Mouse (Mus musculus) CH12.LX (cell line): ENCODE measurements around the gene Wnt3a. TPM values are rescaled to one million over a fixed set of nuclear protein-coding genes. Genes with fewer than 3 reads are reported as not detected.

Experiments
- DNase-seq: peaks from one replicate; pipeline ENCODE4 v3.0.0-alpha.2; 2013; ENCODE audit errors: extremely low read depth
- H3K27ac ChIP-seq: 2 replicates; pipeline ENCODE4 v1.5.1; 2012; ENCODE audit warnings: low read depth, mild to moderate bottlenecking, control low read depth, moderate library complexity; ENCODE audit not compliant: insufficient read depth
- H3K27me3 ChIP-seq: replicated peaks from 2 replicates; pipeline ENCODE3; 2012; ENCODE audit warnings: inconsistent platforms
- H3K36me3 ChIP-seq, 2 experiments: replicated peaks in 1 of 2; 2 replicates each; pipeline versions ENCODE3 to v1.6.1; 2012; ENCODE audit warnings: inconsistent platforms in 1 of 2, low read length in 1 of 2, mild to moderate bottlenecking in 1 of 2, mixed read lengths in 1 of 2, moderate library complexity in 1 of 2; ENCODE audit not compliant: control insufficient read depth in 1 of 2, insufficient read depth in 1 of 2
- H3K4me1 ChIP-seq, 2 experiments: 2 replicates each; pipeline ENCODE4 v1.6.1; 2012; ENCODE audit warnings: inconsistent platforms in 1 of 2, moderate library complexity in 1 of 2; ENCODE audit not compliant: insufficient read depth in 2 of 2, control insufficient read depth in 1 of 2
- H3K4me2 ChIP-seq: 2 replicates; pipeline ENCODE4 v1.6.1; 2012; ENCODE audit warnings: low read depth, mild to moderate bottlenecking, control low read depth; ENCODE audit not compliant: poor library complexity, insufficient read depth, severe bottlenecking
- H3K4me3 ChIP-seq, 3 experiments: fragments of 150-350 bp in 1 of 3; sonication (generic) in 1 of 3; replicated peaks in 1 of 3; 2 replicates each; pipeline versions ENCODE3 to v1.5.1; 2011 to 2012; ENCODE audit warnings: low read depth in 2 of 3, low read length in 2 of 3, mild to moderate bottlenecking in 2 of 3, moderate library complexity in 2 of 3, control low read depth in 1 of 3, improper control_type of control experiment in 1 of 3, inconsistent platforms in 1 of 3, mixed read lengths in 1 of 3; ENCODE audit not compliant: poor library complexity in 1 of 3
- H3K79me2 ChIP-seq: replicated peaks from 2 replicates; pipeline ENCODE4 v1.6.1; 2012; ENCODE audit warnings: mild to moderate bottlenecking, moderate library complexity; ENCODE audit not compliant: control insufficient read depth, poor library complexity, insufficient read depth, severe bottlenecking; ENCODE audit errors: extremely low read depth
- H3K9ac ChIP-seq: 2 replicates; pipeline ENCODE4 v1.6.1; 2012; ENCODE audit warnings: low read depth, mild to moderate bottlenecking, control low read depth, moderate library complexity; ENCODE audit not compliant: insufficient read depth
- H3K9me3 ChIP-seq: replicated peaks from 2 replicates; pipeline ENCODE3; 2012; ENCODE audit warnings: low read length, inconsistent platforms, mixed read lengths
- CTCF ChIP-seq, 2 experiments: IDR thresholded peaks in 1 of 2; conservative IDR thresholded peaks in 1 of 2; 2 replicates each; pipeline ENCODE4 v1.5.1; 2011 to 2012; ENCODE audit warnings: low read depth in 2 of 2, low read length in 2 of 2, improper control_type of control experiment in 1 of 2, inconsistent platforms in 1 of 2, mild to moderate bottlenecking in 1 of 2, moderate library complexity in 1 of 2
- ELF1 ChIP-seq: IDR thresholded peaks from 2 replicates; pipeline ENCODE4 v1.6.1; 2014; ENCODE audit warnings: low read depth, mild to moderate bottlenecking, inconsistent platforms, low read length, improper control_type of control experiment
- GABPA ChIP-seq: IDR thresholded peaks from 2 replicates; pipeline ENCODE4 v1.6.1; 2012; ENCODE audit warnings: low read depth, low read length, improper control_type of control experiment, inconsistent platforms; ENCODE audit not compliant: insufficient replicate concordance
- HCFC1 ChIP-seq: IDR thresholded peaks from 2 replicates; pipeline ENCODE4 v1.6.1; 2012; ENCODE audit warnings: low read depth, mild to moderate bottlenecking, inconsistent platforms, low read length, improper control_type of control experiment
- JUN ChIP-seq: IDR thresholded peaks from 2 replicates; pipeline ENCODE4 v1.6.1; 2011; ENCODE audit warnings: low read depth, mild to moderate bottlenecking, low read length, improper control_type of control experiment, moderate library complexity; ENCODE audit not compliant: insufficient read depth
- JUND ChIP-seq: conservative IDR thresholded peaks from 2 replicates; pipeline ENCODE4 v1.6.1; 2011; ENCODE audit warnings: low read depth, low read length, improper control_type of control experiment
- KAT2A ChIP-seq: IDR thresholded peaks from 2 replicates; pipeline ENCODE4 v1.6.1; 2012; ENCODE audit warnings: low read length, improper control_type of control experiment, inconsistent platforms; ENCODE audit not compliant: insufficient replicate concordance
- MAZ ChIP-seq: IDR thresholded peaks from 2 replicates; pipeline ENCODE4 v1.6.1; 2012; ENCODE audit warnings: low read depth, mild to moderate bottlenecking, inconsistent platforms, low read length, improper control_type of control experiment, moderate library complexity
- NELFE ChIP-seq: IDR thresholded peaks from 2 replicates; pipeline ENCODE4 v1.6.1; 2011; ENCODE audit warnings: low read depth, low read length, improper control_type of control experiment
- SMC3 ChIP-seq: IDR thresholded peaks from 2 replicates; pipeline ENCODE4 v1.6.1; 2011; ENCODE audit warnings: low read depth, low read length, improper control_type of control experiment
- TCF12 ChIP-seq: IDR thresholded peaks from 2 replicates; pipeline ENCODE4 v1.6.1; 2014; ENCODE audit warnings: low read depth, mild to moderate bottlenecking, inconsistent platforms, low read length, improper control_type of control experiment
- ZC3H11A ChIP-seq: IDR thresholded peaks from 2 replicates; pipeline ENCODE4 v1.6.1; 2012; ENCODE audit warnings: low read depth, mild to moderate bottlenecking, inconsistent platforms, low read length, improper control_type of control experiment
- ZKSCAN1 ChIP-seq: IDR thresholded peaks from 2 replicates; pipeline ENCODE4 v1.6.1; 2012; ENCODE audit warnings: low read depth, inconsistent platforms, low read length, improper control_type of control experiment, borderline replicate concordance
- ZNF384 ChIP-seq: IDR thresholded peaks from 2 replicates; pipeline ENCODE4 v1.6.1; 2012; ENCODE audit warnings: low read depth, low read length, improper control_type of control experiment, inconsistent platforms
- dilution Hi-C: fragments of 300-500 bp; cut with MboI; formaldehyde crosslinking; loops from 2 replicates; pipeline ENCODE4 v1.14.3; 2020; ENCODE audit warnings: low sequenced_read_pairs; ENCODE audit not compliant: extremely low pct_unique_long_range_greater_than_20kb, extremely low pct_ligation_motif_present
- in situ Hi-C: fragments of 300-500 bp; cut with MboI; formaldehyde crosslinking; loops from 3 replicates; pipeline ENCODE4 v1.14.3; 2019; ENCODE audit warnings: low sequenced_read_pairs, low pct_ligation_motif_present, low pct_unique_long_range_greater_than_20kb, mixed read lengths
- polyA plus RNA-seq: library from polyadenylated mRNA; unstranded; fragments of >175 nt; gene quantifications from 2 replicates; pipeline ENCODE4 v1.2.1, GENCODE M21; 2012; ENCODE audit warnings: low read depth; ENCODE audit not compliant: insufficient read length
- total RNA-seq, 2 experiments: library from RNA; depleted of rRNA; stranded (reverse); fragments of 300-350 nt in 1 of 2; fragments of >200 nt in 1 of 2; gene quantifications; 2 replicates each; pipeline ENCODE4 v1.2.3; 2012 to 2014

Wnt3a gene
- total and polyA plus RNA-seq, 3 experiments, result not detected

GRCm38 (mm10) chr11:59335150-59335549, 44.6 kb upstream of the Wnt3a start:
- Histone ChIP-seq H3K9me3 (no peaks in the 10 kb centered on the region), H3K4me3 (no peak overlapping the region), H3K9ac (no peak overlapping the region), H3K4me2 (no peak overlapping the region), H3K36me3 (no peaks in the 10 kb centered on the region), H3K4me1 (no peaks in the 10 kb centered on the region), H3K27me3 (peaks cover 67% of the 10 kb centered on the region), H3K79me2 (no peaks in the 10 kb centered on the region), H3K27ac (no peak overlapping the region)
- DNase-seq, result no peak
- TF ChIP-seq GABPA (no peak), MAZ (no peak), HCFC1 (no peak), CTCF (conservative IDR thresholded peaks at IDR 0.05 in 1 of 2, IDR thresholded peaks at IDR 0.05 in 1 of 2; ENCODE audit: low read depth in 2 of 2, low read length in 2 of 2) (no peak)
- dilution Hi-C loops, result no loop called here
- in situ Hi-C loops, result no loop called here

GRCm38 (mm10) chr11:59332938-59333337, 42.4 kb upstream of the Wnt3a start:
- TF ChIP-seq JUND (no peak), JUN (no peak), ZNF384 (no peak), SMC3 (no peak), TCF12 (no peak), NELFE (no peak), ZKSCAN1 (no peak), KAT2A (no peak), ELF1 (no peak), CTCF (conservative IDR thresholded peaks at IDR 0.05 in 1 of 2, IDR thresholded peaks at IDR 0.05 in 1 of 2; ENCODE audit: low read depth in 2 of 2, low read length in 2 of 2) (no peak), ZC3H11A (no peak)
- Histone ChIP-seq H3K27me3 (peaks cover 80% of the 10 kb centered on the region), H3K36me3 (no peaks in the 10 kb centered on the region)

More at GRCm38 (mm10) chr11:59332938-59333337, 42.4 kb upstream of the Wnt3a start:
- H3K79me2 ChIP-seq, result no peaks in the 10 kb centered on the region
- H3K4me2 ChIP-seq, result no peak overlapping the region
- no peak overlapping the region for H3K9ac ChIP-seq
- H3K9me3 ChIP-seq, result no peaks in the 10 kb centered on the region
- no peak overlapping the region for H3K4me3 ChIP-seq
- in situ Hi-C loops (no loop called here), dilution Hi-C loops (no loop called here)
- no peak overlapping the region for H3K27ac ChIP-seq
- H3K4me1 ChIP-seq, result no peaks in the 10 kb centered on the region
- DNase-seq, result no peak
